ENCODE assay signal across 1 mouse cellular context in the genomic region with DNA sequence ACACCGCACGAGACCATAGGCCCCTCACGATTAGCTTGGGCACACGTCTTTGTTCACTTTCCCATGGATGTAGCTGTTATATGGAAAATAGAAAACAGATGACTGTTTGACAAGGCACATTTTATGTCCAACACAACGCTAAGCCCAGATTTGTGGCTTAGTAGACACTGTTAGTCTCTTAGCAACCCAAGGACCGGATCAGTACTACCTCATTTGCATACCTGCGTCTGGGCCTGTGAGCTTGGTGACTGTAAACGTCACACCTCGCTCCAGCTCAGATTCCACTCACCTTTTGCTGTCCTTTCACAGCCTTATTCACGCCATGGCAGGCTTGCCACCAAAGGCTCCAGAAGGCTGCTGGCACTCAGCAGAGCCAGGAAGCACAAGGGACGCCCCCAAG.
TF ChIP-seq lines count a peak whose summit lies in the region.

No protein-coding gene starts in this region.

TF ChIP-seq in CH12.LX, 34 proteins besides CTCF, POLR2A, EP300 and RAD21:
- TF ChIP-seq ZC3H11A (IDR thresholded peaks at IDR 0.05; ENCODE audit: low read depth, low read length) (no peak), MAFK (IDR thresholded peaks at IDR 0.05; ENCODE audit: insufficient replicate concordance, low read length) (no peak), ELF1 (IDR thresholded peaks at IDR 0.05; ENCODE audit: low read depth, low read length) (no peak), KAT2A (IDR thresholded peaks at IDR 0.05; ENCODE audit: insufficient replicate concordance, low read length) (no peak), RCOR1 (conservative IDR thresholded peaks at IDR 0.05; ENCODE audit: low read depth, low read length) (no peak), SIN3A (IDR thresholded peaks at IDR 0.05; ENCODE audit: low read length) (0 out of 2 replicates have a peak, but pooled peaks have one; percentile 21), ZNF384 (IDR thresholded peaks at IDR 0.05; ENCODE audit: low read depth, low read length) (no peak), JUN (IDR thresholded peaks at IDR 0.05; ENCODE audit: insufficient read depth, low read depth, low read length) (no peak), MYC (IDR thresholded peaks at IDR 0.05; ENCODE audit: low read depth, low read length) (no peak), ETS1 (conservative IDR thresholded peaks at IDR 0.05; ENCODE audit: low read depth, low read length) (no peak), GABPA (IDR thresholded peaks at IDR 0.05; ENCODE audit: insufficient replicate concordance, low read depth, low read length) (no peak), UBTF (IDR thresholded peaks at IDR 0.05; ENCODE audit: low read depth, low read length) (no peak), HCFC1 (IDR thresholded peaks at IDR 0.05; ENCODE audit: low read depth, low read length) (no peak), SMC3 (IDR thresholded peaks at IDR 0.05; ENCODE audit: low read depth, low read length) (no peak), TCF12 (IDR thresholded peaks at IDR 0.05; ENCODE audit: low read depth, low read length) (no peak), BHLHE40 (IDR thresholded peaks at IDR 0.05; ENCODE audit: low read depth, low read length) (peak; percentile 74), POLR2AphosphoS2 (IDR thresholded peaks at IDR 0.05; ENCODE audit: low read depth, low read length) (no peak), TBP (conservative IDR thresholded peaks at IDR 0.05; ENCODE audit: low read depth, low read length) (no peak), IRF4 (IDR thresholded peaks at IDR 0.05; ENCODE audit: low read depth, low read length) (0 out of 2 replicates have a peak, but pooled peaks have one; percentile 3), ZKSCAN1 (IDR thresholded peaks at IDR 0.05; ENCODE audit: borderline replicate concordance, low read depth, low read length) (no peak), MAX (IDR thresholded peaks at IDR 0.05; ENCODE audit: low read length) (no peak)
